ENCODE assay signal across 14 mouse cellular contexts in genomic region chr2:74714881-74715280, GRCm38 (mm10). TPM values are rescaled to one million over a fixed set of nuclear protein-coding genes. Genes with fewer than 3 reads are reported as not detected.
DNase-seq lines count a peak whose midpoint lies in the region; ATAC-seq and TF ChIP-seq lines count a peak whose summit lies in the region.
"Had no signal": no experiment of that assay in that cellular context is flagged by ENCODE, and none has a peak within 500 bp of the region (broad histone marks: within the 10 kb centered on the region; RNA-seq: fewer than 3 reads in every experiment).

No protein-coding gene starts in this region.

- 2% methylated on average over 14 of the region's 14 CpGs for WGBS in embryonic facial prominence, embryonic 14.5 days

- no peaks in the 10 kb centered on the region for H3K9me3 ChIP-seq in embryonic facial prominence, embryonic 14.5 days (ENCODE audit: control insufficient read depth, low read length)
- H3K9me3 ChIP-seq: forebrain, embryonic 12.5 days had no signal

- DNase-seq in gastrocnemius, adult 2 months: peak; percentile 58
- no peak for DNase-seq in gastrocnemius, adult 8-10 months (ENCODE audit: low spot score in 2 of 2)
- peak; percentile 70 for DNase-seq in 3T3-L1 (ENCODE audit: low read depth, low spot score)
- DNase-seq in embryonic facial prominence, embryonic 14.5 days (ENCODE audit: low spot score): no peak
- DNase-seq in kidney, postnatal 25 days: peak; percentile 62 to 77
- DNase-seq in lung, postnatal 25 days (ENCODE audit: low spot score): no peak
- no peak for DNase-seq in left cerebral cortex, adult 18-20 months (ENCODE audit: low spot score in 2 of 2)
- DNase-seq in lung, postnatal 36 days: no peak
- DNase-seq: cerebellum, adult 2 months; lung, embryonic 14.5 days; spleen, adult 18-20 months had no signal

- H3K27me3 ChIP-seq in embryonic facial prominence, embryonic 14.5 days (replicated peaks; ENCODE audit: control insufficient read depth, insufficient read depth, low read length): peaks cover 100% of the 10 kb centered on the region

- peak overlapping the region; percentile 18; the same call in 1 of the 2 replicates for H3K4me2 ChIP-seq in embryonic facial prominence, embryonic 14.5 days (ENCODE audit: low read depth, low read length)
- H3K4me2 ChIP-seq: forebrain, embryonic 12.5 days had no signal

- no peak for ATAC-seq in embryonic facial prominence, embryonic 14.5 days (ENCODE audit: low read depth)

- TF ChIP-seq CTCF in gastrocnemius, adult 2 months (IDR thresholded peaks at IDR 0.05): no peak

- no peak overlapping the region for H3K9ac ChIP-seq in embryonic facial prominence, embryonic 14.5 days (ENCODE audit: low read depth, low read length)
- H3K9ac ChIP-seq: forebrain, embryonic 12.5 days; lung, embryonic 14.5 days had no signal

- H3K4me3 ChIP-seq in gastrocnemius, adult 2 months: peak overlapping the region; percentile 93
- H3K4me3 ChIP-seq in embryonic facial prominence, embryonic 14.5 days (ENCODE audit: low read depth, low read length): no peak overlapping the region
- H3K4me3 ChIP-seq: forebrain, embryonic 12.5 days had no signal

- peaks cover 2% of the 10 kb centered on the region; the same call in 1 of the 2 replicates for H3K4me1 ChIP-seq in embryonic facial prominence, embryonic 14.5 days (ENCODE audit: control insufficient read depth, insufficient read depth, low read length)

- intact Hi-C loops in gastrocnemius, adult 2 months (cut with DNase I): loop anchor here (1.0 to 5.0 kb wide), 3 partner anchors 112 to 422 kb away; partner anchors contain the start of gene Mtx2

- H3K27ac ChIP-seq in gastrocnemius, adult 2 months: peak overlapping the region; percentile 95
- no peak overlapping the region for H3K27ac ChIP-seq in embryonic facial prominence, embryonic 14.5 days (replicated peaks; ENCODE audit: low read depth, low read length)
- H3K27ac ChIP-seq: forebrain, embryonic 12.5 days had no signal

- H3K36me3 ChIP-seq in embryonic facial prominence, embryonic 14.5 days (ENCODE audit: control insufficient read depth, insufficient read depth, low read length): no peaks in the 10 kb centered on the region
- H3K36me3 ChIP-seq: forebrain, embryonic 12.5 days had no signal

RNA-seq across cellular contexts. Expression of gene Hoxd4, which starts 3.2 kb away (rescaled TPM):
- total RNA-seq in gastrocnemius, adult 2 months (2021): 1 to 10 TPM; 1.4 to 2.0 TPM
- total RNA-seq in gastrocnemius, adult 8-10 months (2022): 1 to 10 TPM; 1.1 to 1.9 (median 1.5) TPM
- 0.63 and 0.82 TPM in 2 replicates for polyA plus RNA-seq in embryonic facial prominence, embryonic 14.5 days (2014; fragmentation: Nextera tagmentation; extraction: Ambion mirVana)
- total RNA-seq in left cerebral cortex, adult 18-20 months (2021): not detected
- total RNA-seq: layer of hippocampus, postnatal 10 days had no signal
- polyA plus RNA-seq: C2C12; forebrain, embryonic 12.5 days; lung, embryonic 14.5 days had no signal

RNA-seq across cellular contexts. Expression of gene Hoxd3, which starts 3.2 kb away (rescaled TPM):
- total RNA-seq in gastrocnemius, adult 2 months (2021): not detected
- total RNA-seq in gastrocnemius, adult 8-10 months (2022): under 1 TPM in 2 of 4 experiments, not detected in 2; 0.17 to 0.29 TPM
- polyA plus RNA-seq in embryonic facial prominence, embryonic 14.5 days (2014; fragmentation: Nextera tagmentation; extraction: Ambion mirVana): 3.8 and 4.7 TPM in 2 replicates
- not detected for total RNA-seq in left cerebral cortex, adult 18-20 months (2021)
- total RNA-seq: layer of hippocampus, postnatal 10 days had no signal
- polyA plus RNA-seq: C2C12; forebrain, embryonic 12.5 days; lung, embryonic 14.5 days had no signal

RNA-seq across cellular contexts. Expression of gene Hoxd8, which starts 10.5 kb away (rescaled TPM):
- total RNA-seq in gastrocnemius, adult 2 months (2021): 10 to 100 TPM; 39.3 to 49.0 TPM
- total RNA-seq in gastrocnemius, adult 8-10 months (2022): 10 to 100 TPM; 46.8 to 53.5 (median 51.3) TPM
- polyA plus RNA-seq in embryonic facial prominence, embryonic 14.5 days (2014; fragmentation: Nextera tagmentation; extraction: Ambion mirVana): 8.7 and 10.3 TPM in 2 replicates
- total RNA-seq in left cerebral cortex, adult 18-20 months (2021): not detected
- polyA plus RNA-seq: C2C12; cerebellum, adult 2 months; forebrain, embryonic 12.5 days had no signal

RNA-seq across cellular contexts. Expression of gene Gm28230, which starts 11.6 kb away (rescaled TPM):
- under 1 TPM; 0.08 to 0.36 TPM for total RNA-seq in gastrocnemius, adult 2 months (2021)
- total RNA-seq in gastrocnemius, adult 8-10 months (2022): under 1 TPM in 1 of 4 experiments, not detected in 3; 0.31 TPM
- polyA plus RNA-seq in embryonic facial prominence, embryonic 14.5 days (2014; fragmentation: Nextera tagmentation; extraction: Ambion mirVana): 0.13 TPM in 1 of 2 replicates, not detected in the other
- not detected for total RNA-seq in left cerebral cortex, adult 18-20 months (2021)
- total RNA-seq: layer of hippocampus, postnatal 10 days had no signal
- polyA plus RNA-seq: C2C12; forebrain, embryonic 12.5 days; lung, embryonic 14.5 days had no signal

RNA-seq across cellular contexts. Expression of gene Hoxd9, which starts 17.4 kb away (rescaled TPM):
- 10 to 100 TPM; 15.8 to 19.1 TPM for total RNA-seq in gastrocnemius, adult 2 months (2021)
- total RNA-seq in gastrocnemius, adult 8-10 months (2022): 10 to 100 TPM; 22.6 to 27.5 (median 23.7) TPM
- polyA plus RNA-seq in embryonic facial prominence, embryonic 14.5 days (2014; fragmentation: Nextera tagmentation; extraction: Ambion mirVana): 2.0 and 2.3 TPM in 2 replicates
- total RNA-seq in left cerebral cortex, adult 18-20 months (2021): not detected
- total RNA-seq: layer of hippocampus, postnatal 10 days had no signal
- polyA plus RNA-seq: C2C12; cerebellum, adult 2 months; forebrain, embryonic 12.5 days had no signal

Comparison
In these comparisons a context has a peak if more than half of its experiments do, and no peak if none do; other contexts are left out.
1. DNase-seq: peak in gastrocnemius, adult 2 months (single experiment), 3T3-L1 (single experiment) and kidney, postnatal 25 days (2 of 2); none in gastrocnemius, adult 8-10 months (0 of 2), embryonic facial prominence, embryonic 14.5 days (single experiment), lung, postnatal 25 days (single experiment), left cerebral cortex, adult 18-20 months (0 of 2) and lung, postnatal 36 days (single experiment).
2. RNA of gene Hoxd8, which starts 10.5 kb away (total RNA-seq): 46.8 to 53.5 TPM in gastrocnemius, adult 8-10 months and 39.3 to 49.0 TPM in gastrocnemius, adult 2 months; not detected in left cerebral cortex, adult 18-20 months; every median in the first group is over 10 times any median in the second.